Mouse (Mus musculus): ENCODE measurements around the gene Tbk1. TPM values are rescaled to one million over a fixed set of nuclear protein-coding genes. Genes with fewer than 3 reads are reported as not detected.
A peak's percentile ranks its signal among the peaks of the same experiment; 100 is the strongest.

Tbk1 gene
- polyA plus RNA-seq, 1 experiment from 2014 or later: 34.8 TPM

GRCm38 (mm10) chr10:121542156-121542555, 44.4 kb downstream of the Tbk1 start:
- H3K4me1 ChIP-seq (replicated peaks; ENCODE audit: control insufficient read depth, insufficient read depth, low read length): no peaks in the 10 kb centered on the region
- H3K27ac ChIP-seq (ENCODE audit: low read depth): no peak overlapping the region
- H3K4me3 ChIP-seq (ENCODE audit: low read depth, low read length): no peak overlapping the region
- H3K9ac ChIP-seq (ENCODE audit: low read length): no peak overlapping the region
- no peaks in the 10 kb centered on the region for H3K27me3 ChIP-seq (replicated peaks; ENCODE audit: control insufficient read depth, insufficient read depth, low read length)
- ATAC-seq (replicated peaks; ENCODE audit: low FRiP score, low TSS enrichment, low read depth) (no peak), DNase-seq (ENCODE audit: low spot score) (no peak)
- no peaks in the 10 kb centered on the region for H3K9me3 ChIP-seq (ENCODE audit: control insufficient read depth, low read length)
- no peak overlapping the region for H3K4me2 ChIP-seq (ENCODE audit: low read length)
- 94% methylated on average over 3 of the region's 3 CpGs for WGBS
- peaks cover 22% of the 10 kb centered on the region for H3K36me3 ChIP-seq (ENCODE audit: control insufficient read depth, insufficient read depth, low read length)

DNA sequence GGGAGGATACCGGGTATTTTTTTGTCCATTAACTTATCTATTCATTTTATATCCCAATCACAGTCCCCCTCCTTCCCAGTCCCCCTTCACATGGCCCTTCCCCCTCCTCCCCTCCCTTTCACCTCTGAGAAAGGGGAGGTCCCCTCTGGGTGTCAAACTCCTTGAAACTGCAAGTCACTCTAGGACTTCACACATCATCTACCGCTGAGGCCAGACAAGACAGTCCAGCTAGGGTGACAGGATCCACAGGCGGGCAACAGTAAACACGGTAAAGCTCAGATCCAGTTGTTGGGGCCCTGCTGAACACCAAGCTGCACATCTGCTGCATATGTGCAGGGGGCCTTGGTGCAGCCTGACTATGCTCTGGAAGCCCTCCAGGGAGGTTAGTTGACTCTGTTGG, 51.6 kb downstream of the Tbk1 start:
- 57% methylated on average over 4 of the region's 4 CpGs for WGBS
- Histone ChIP-seq H3K4me3 (ENCODE audit: low read depth, low read length) (no peak overlapping the region), H3K4me2 (ENCODE audit: low read length) (no peak overlapping the region), H3K4me1 (replicated peaks; ENCODE audit: control insufficient read depth, insufficient read depth, low read length) (no peaks in the 10 kb centered on the region), H3K27me3 (replicated peaks; ENCODE audit: control insufficient read depth, insufficient read depth, low read length) (0 out of 2 replicates have a peak, but pooled peaks cover 3% of the 10 kb centered on the region), H3K27ac (ENCODE audit: low read depth) (no peak overlapping the region), H3K9me3 (ENCODE audit: control insufficient read depth, low read length) (no peaks in the 10 kb centered on the region), H3K9ac (ENCODE audit: low read length) (no peak overlapping the region), H3K36me3 (ENCODE audit: control insufficient read depth, insufficient read depth, low read length) (no peaks in the 10 kb centered on the region)
- DNase-seq (ENCODE audit: low spot score): no peak
- ATAC-seq (replicated peaks; ENCODE audit: low FRiP score, low TSS enrichment, low read depth): no peak

DNA sequence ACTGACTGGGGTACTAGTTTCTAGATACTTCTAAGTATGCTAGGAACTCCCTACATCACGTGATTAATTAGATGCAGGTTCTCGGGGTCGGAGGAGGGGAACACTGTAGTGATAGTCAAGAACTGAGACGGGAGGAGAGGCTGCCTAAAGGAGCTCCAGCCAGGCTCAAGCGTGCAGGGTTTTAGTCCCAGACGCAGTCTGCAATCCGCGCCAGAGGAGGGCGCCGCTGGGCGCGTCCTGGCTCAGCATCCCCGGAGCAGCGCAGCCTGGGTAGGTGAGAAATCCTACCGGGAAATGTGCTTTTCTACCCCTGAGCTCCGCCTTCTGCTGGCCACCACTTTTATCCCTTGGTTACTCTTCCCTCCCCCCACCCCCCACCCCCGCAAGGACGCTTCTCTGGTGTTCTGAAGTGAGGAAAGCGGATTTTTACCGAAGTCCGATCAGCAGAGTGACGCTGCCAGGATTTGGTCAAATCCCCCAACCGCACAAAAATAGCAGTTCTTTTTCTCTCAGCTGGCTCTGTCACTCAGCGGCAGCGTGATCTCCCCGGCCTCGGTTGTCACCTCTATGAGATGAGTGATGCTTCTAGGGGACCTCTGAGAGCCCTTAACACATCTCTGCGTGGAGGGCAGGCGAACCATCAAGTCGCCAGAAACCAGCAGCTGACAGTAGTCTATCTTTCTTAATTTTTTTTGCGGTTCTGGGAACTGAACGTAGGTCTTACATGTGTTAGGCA, 53.3 kb downstream of the Tbk1 start:
- H3K27ac ChIP-seq (ENCODE audit: low read depth): no peak overlapping the region
- H3K4me2 ChIP-seq (ENCODE audit: low read length): peak overlapping the region; percentile 61
- H3K27me3 ChIP-seq (replicated peaks; ENCODE audit: control insufficient read depth, insufficient read depth, low read length): 0 out of 2 replicates have a peak, but pooled peaks cover 3% of the 10 kb centered on the region
- H3K4me3 ChIP-seq (ENCODE audit: low read depth, low read length): peak overlapping the region; percentile 18; the same call in 1 of the 2 replicates
- H3K9ac ChIP-seq (ENCODE audit: low read length): 0 out of 2 replicates have a peak overlapping the region, but pooled peaks have one; percentile 7
- 11% methylated on average over 32 of the region's 32 CpGs for WGBS
- H3K36me3 ChIP-seq (ENCODE audit: control insufficient read depth, insufficient read depth, low read length): no peaks in the 10 kb centered on the region
- DNase-seq (ENCODE audit: low spot score) (peak; percentile 70), ATAC-seq (replicated peaks; ENCODE audit: low FRiP score, low TSS enrichment, low read depth) (peak; percentile 58; the same call in 1 of the 2 replicates)
- no peaks in the 10 kb centered on the region for H3K9me3 ChIP-seq (ENCODE audit: control insufficient read depth, low read length)
- H3K4me1 ChIP-seq (replicated peaks; ENCODE audit: control insufficient read depth, insufficient read depth, low read length): no peaks in the 10 kb centered on the region

DNA sequence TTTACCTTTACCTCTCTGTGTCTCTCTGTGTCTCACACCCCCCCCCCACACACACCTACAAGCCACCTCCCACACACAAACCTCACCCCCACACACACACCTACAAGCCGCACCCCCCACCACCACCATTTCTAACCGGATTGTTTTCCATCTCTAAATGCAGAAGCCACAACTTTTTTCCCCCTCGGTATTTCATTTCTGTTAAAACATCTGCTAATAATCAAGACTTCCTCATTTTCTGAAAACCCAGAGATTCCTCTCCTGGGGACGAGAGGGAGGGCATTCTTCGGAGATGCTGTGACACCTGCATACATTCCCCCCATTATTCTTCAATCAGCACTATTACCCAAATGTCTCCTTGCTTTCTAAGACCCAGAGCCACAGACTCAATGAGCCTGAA, 55.0 kb downstream of the Tbk1 start:
- DNase-seq (ENCODE audit: low spot score) (no peak), ATAC-seq (replicated peaks; ENCODE audit: low FRiP score, low TSS enrichment, low read depth) (no peak)
- 78% methylated on average over 5 of the region's 5 CpGs for WGBS

DNA sequence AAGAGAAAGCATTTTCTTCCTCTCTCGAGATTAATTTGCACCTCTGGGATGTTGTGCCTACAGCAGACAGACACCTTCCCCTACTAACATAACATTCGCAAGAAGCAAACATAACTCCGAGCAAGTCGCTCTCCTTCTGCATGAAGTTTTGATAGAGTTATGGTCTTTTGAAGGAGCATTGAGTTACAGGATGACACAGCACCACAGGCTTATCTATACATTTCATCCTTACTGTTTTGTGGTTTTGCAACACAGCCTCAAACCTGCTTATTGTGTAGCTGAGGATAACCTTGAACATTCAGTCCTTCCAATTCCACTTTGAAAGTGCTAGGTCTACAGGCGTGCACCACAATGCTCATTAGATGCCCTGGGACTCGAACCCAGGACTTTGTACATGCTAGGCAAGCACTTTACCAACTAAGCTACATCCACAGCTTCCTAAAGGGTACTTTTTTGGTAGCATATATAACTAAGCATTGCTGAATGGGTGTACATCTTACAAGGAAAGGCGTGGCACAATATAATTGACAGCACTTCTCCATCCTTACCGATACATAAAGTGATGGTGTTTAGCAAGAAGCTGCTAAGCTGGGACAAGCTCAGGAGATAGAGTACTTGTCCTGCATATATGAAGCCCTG, 56.1 kb downstream of the Tbk1 start:
- Histone ChIP-seq H3K9me3 (ENCODE audit: control insufficient read depth, low read length) (no peaks in the 10 kb centered on the region), H3K4me3 (ENCODE audit: low read depth, low read length) (no peak overlapping the region), H3K9ac (ENCODE audit: low read length) (no peak overlapping the region), H3K27me3 (replicated peaks; ENCODE audit: control insufficient read depth, insufficient read depth, low read length) (0 out of 2 replicates have a peak, but pooled peaks cover 3% of the 10 kb centered on the region), H3K4me2 (ENCODE audit: low read length) (no peak overlapping the region), H3K36me3 (ENCODE audit: control insufficient read depth, insufficient read depth, low read length) (no peaks in the 10 kb centered on the region), H3K4me1 (replicated peaks; ENCODE audit: control insufficient read depth, insufficient read depth, low read length) (no peaks in the 10 kb centered on the region), H3K27ac (ENCODE audit: low read depth) (no peak overlapping the region)
- ATAC-seq (replicated peaks; ENCODE audit: low FRiP score, low TSS enrichment, low read depth) (no peak), DNase-seq (ENCODE audit: low spot score) (no peak)
- WGBS: 84% methylated on average over 8 of the region's 8 CpGs

More for the DNA sequence above, 55.0 kb downstream of the Tbk1 start:
- Histone ChIP-seq H3K27ac (ENCODE audit: low read depth) (no peak overlapping the region), H3K9me3 (ENCODE audit: control insufficient read depth, low read length) (no peaks in the 10 kb centered on the region), H3K4me3 (ENCODE audit: low read depth, low read length) (no peak overlapping the region), H3K36me3 (ENCODE audit: control insufficient read depth, insufficient read depth, low read length) (no peaks in the 10 kb centered on the region), H3K4me2 (ENCODE audit: low read length) (no peak overlapping the region), H3K4me1 (replicated peaks; ENCODE audit: control insufficient read depth, insufficient read depth, low read length) (no peaks in the 10 kb centered on the region), H3K9ac (ENCODE audit: low read length) (no peak overlapping the region), H3K27me3 (replicated peaks; ENCODE audit: control insufficient read depth, insufficient read depth, low read length) (0 out of 2 replicates have a peak, but pooled peaks cover 3% of the 10 kb centered on the region)

DNA sequence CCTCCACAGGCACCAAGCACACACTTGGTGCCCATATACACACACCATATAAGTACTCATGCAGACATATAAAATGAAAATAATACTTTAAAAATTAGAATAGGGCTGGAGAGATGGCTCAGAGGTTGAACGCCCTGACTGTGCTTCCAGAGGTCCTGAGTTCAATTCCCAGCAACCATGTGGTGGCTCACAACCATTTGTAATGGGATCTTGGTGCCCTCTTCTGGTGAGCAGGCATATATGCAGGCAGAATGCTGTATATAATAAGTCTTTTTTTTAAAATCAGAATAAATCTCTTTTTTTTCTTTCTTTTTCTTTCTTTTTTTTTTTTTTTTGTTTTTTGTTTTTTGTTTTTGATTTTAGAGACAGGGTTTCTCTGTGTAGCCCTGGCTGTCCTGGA, 57.3 kb downstream of the Tbk1 start:
- ATAC-seq (replicated peaks; ENCODE audit: low FRiP score, low TSS enrichment, low read depth): no peak
- H3K27ac ChIP-seq (ENCODE audit: low read depth): no peak overlapping the region
- 83% methylated on average over 1 of the region's 1 CpGs for WGBS

GRCm38 (mm10) chr10:121528470-121528869, 58.1 kb downstream of the Tbk1 start:
- H3K9me3 ChIP-seq (ENCODE audit: control insufficient read depth, low read length): no peaks in the 10 kb centered on the region
- WGBS: 52% methylated on average over 3 of the region's 3 CpGs
- H3K9ac ChIP-seq (ENCODE audit: low read length): no peak overlapping the region
- no peak overlapping the region for H3K4me3 ChIP-seq (ENCODE audit: low read depth, low read length)
- H3K4me2 ChIP-seq (ENCODE audit: low read length): no peak overlapping the region
- ATAC-seq (replicated peaks; ENCODE audit: low FRiP score, low TSS enrichment, low read depth) (no peak), DNase-seq (ENCODE audit: low spot score) (no peak)
- no peaks in the 10 kb centered on the region for H3K4me1 ChIP-seq (replicated peaks; ENCODE audit: control insufficient read depth, insufficient read depth, low read length)
- H3K36me3 ChIP-seq (ENCODE audit: control insufficient read depth, insufficient read depth, low read length): no peaks in the 10 kb centered on the region
- no peak overlapping the region for H3K27ac ChIP-seq (ENCODE audit: low read depth)
- H3K27me3 ChIP-seq (replicated peaks; ENCODE audit: control insufficient read depth, insufficient read depth, low read length): 0 out of 2 replicates have a peak, but pooled peaks cover 3% of the 10 kb centered on the region

More for the DNA sequence above, 57.3 kb downstream of the Tbk1 start:
- Histone ChIP-seq H3K4me1 (replicated peaks; ENCODE audit: control insufficient read depth, insufficient read depth, low read length) (no peaks in the 10 kb centered on the region), H3K27me3 (replicated peaks; ENCODE audit: control insufficient read depth, insufficient read depth, low read length) (0 out of 2 replicates have a peak, but pooled peaks cover 3% of the 10 kb centered on the region), H3K9ac (ENCODE audit: low read length) (no peak overlapping the region), H3K9me3 (ENCODE audit: control insufficient read depth, low read length) (no peaks in the 10 kb centered on the region), H3K4me3 (ENCODE audit: low read depth, low read length) (no peak overlapping the region), H3K36me3 (ENCODE audit: control insufficient read depth, insufficient read depth, low read length) (no peaks in the 10 kb centered on the region), H3K4me2 (ENCODE audit: low read length) (no peak overlapping the region)
- no peak for DNase-seq (ENCODE audit: low spot score)

- Histone ChIP-seq H3K4me3 (ENCODE audit: low read depth, low read length) (no peak overlapping the region), H3K36me3 (ENCODE audit: control insufficient read depth, insufficient read depth, low read length) (no peaks in the 10 kb centered on the region), H3K9me3 (ENCODE audit: control insufficient read depth, low read length) (no peaks in the 10 kb centered on the region), H3K9ac (ENCODE audit: low read length) (no peak overlapping the region), H3K4me1 (replicated peaks; ENCODE audit: control insufficient read depth, insufficient read depth, low read length) (no peaks in the 10 kb centered on the region), H3K4me2 (ENCODE audit: low read length) (no peak overlapping the region), H3K27me3 (replicated peaks; ENCODE audit: control insufficient read depth, insufficient read depth, low read length) (no peaks in the 10 kb centered on the region), H3K27ac (ENCODE audit: low read depth) (no peak overlapping the region)
- no peak for DNase-seq (ENCODE audit: low spot score)
- no peak for ATAC-seq (replicated peaks; ENCODE audit: low FRiP score, low TSS enrichment, low read depth)
- WGBS: 83% methylated on average over 6 of the region's 6 CpGs
Observed at GRCm38 (mm10) chr10:121527114-121527513, 59.5 kb downstream of the Tbk1 start.
